Mouse (Mus musculus) layer of hippocampus, adult 2 months (tissue): Measurements from ENCODE around the gene Tent5a. TPM values are rescaled to one million over a fixed set of nuclear protein-coding genes. Genes with fewer than 3 reads are reported as not detected.

Source experiments
- DNase-seq, 2 experiments: peaks; one replicate each; pipeline ENCODE4 v3.0.0; 2022; ENCODE audit warnings: low spot score in 2 of 2
- H3K27ac ChIP-seq: fragments of 200-600 bp; 2 replicates; pipeline ENCODE4 v1.8.1; 2022
- H3K4me3 ChIP-seq: fragments of 200-600 bp; 2 replicates; pipeline ENCODE4 v1.8.1; 2022; ENCODE audit warnings: mild to moderate bottlenecking
- CTCF ChIP-seq: fragments of 200-600 bp; conservative IDR thresholded peaks from 2 replicates; pipeline ENCODE4 v1.8.1; 2022; ENCODE audit warnings: antibody characterized with exemption, mild to moderate bottlenecking, moderate library complexity
- long read RNA-seq, 2 experiments: library from polyadenylated mRNA; stranded (forward); transcript quantifications; one replicate each; pipeline ENCODE4 v2.0.0; 2021; ENCODE audit warnings: borderline mapping rate in 2 of 2
- total RNA-seq, 2 experiments: library from RNA; stranded (reverse); gene quantifications; 2 replicates each; pipeline ENCODE4 v1.2.3; 2021

Tent5a gene
- 1 to 10 TPM; 2.5 to 2.7 TPM for total RNA-seq
- long read RNA-seq, experiment 1 = 0 reads
- long read RNA-seq, experiment 2, full-length matches to known transcripts = 2 of 3 reads
- long read RNA-seq, experiment 2, partial matches to known transcripts = 0 of 3 reads
- long read RNA-seq, experiment 2, other reads (novel, unspliced or antisense) = 1 of 3 reads

GRCm38 (mm10) chr9:85327242-85328211 lies at the start of gene Tent5a:
Tent5a (minus strand) TSS chr9:85327348.
- TF ChIP-seq CTCF = no peak
- Histone ChIP-seq H3K27ac (peak within 1 kb of the TSS; percentile 53), H3K4me3 (peak within 1 kb of the TSS; percentile 67)
- peak; percentile 35 to 42 for DNase-seq

GRCm38 (mm10) chr9:85376643-85377307 lies 49.6 kb upstream of the Tent5a start:
- H3K4me3 ChIP-seq = no peak overlapping the region
- no peak for DNase-seq
- H3K27ac ChIP-seq = no peak overlapping the region
- no peak for TF ChIP-seq CTCF

GRCm38 (mm10) chr9:85375152-85375551 lies 48.0 kb upstream of the Tent5a start:
- TF ChIP-seq CTCF = no peak
- Histone ChIP-seq H3K27ac (no peak overlapping the region), H3K4me3 (no peak overlapping the region)
- DNase-seq = no peak

DNA sequence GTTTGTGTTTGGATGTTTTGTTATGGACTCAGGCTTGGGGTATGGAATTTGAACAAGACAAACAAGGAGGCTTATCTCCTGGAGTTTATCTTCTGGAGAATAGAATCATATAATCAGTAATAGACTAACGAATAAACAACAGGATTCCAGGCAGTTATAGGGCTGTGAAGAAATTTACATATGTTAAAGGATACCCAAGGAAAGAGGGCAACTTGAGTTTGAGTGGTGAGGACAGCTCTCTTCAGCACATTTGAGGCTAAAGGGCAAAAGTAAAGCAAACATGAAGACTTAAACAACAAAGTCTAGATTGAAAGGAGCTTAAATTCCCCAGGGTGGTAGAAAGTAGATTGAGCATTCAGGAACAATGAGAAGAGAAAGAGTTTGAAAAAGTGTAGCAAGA lies 44.9 kb upstream of the Tent5a start:
- TF ChIP-seq CTCF = no peak

DNA sequence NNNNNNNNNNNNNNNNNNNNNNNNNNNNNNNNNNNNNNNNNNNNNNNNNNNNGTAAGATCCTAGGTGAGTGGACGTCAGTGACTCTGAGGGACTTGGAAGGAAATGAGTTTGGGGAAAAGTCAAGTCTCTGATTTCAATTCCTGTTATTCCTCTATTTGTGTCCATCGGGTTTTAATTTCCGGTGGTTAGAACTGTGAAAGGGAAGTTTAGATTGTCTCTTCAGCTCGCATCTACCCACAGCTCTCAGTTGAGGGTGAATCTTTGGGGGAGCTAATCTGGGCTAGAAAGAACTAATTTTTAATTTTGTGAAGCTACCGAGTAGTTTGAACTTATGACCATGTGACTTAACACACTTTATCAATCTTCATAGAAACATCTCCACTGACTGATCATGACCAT lies 42.4 kb upstream of the Tent5a start:
- Histone ChIP-seq H3K4me3 (no peak overlapping the region), H3K27ac (no peak overlapping the region)
- TF ChIP-seq CTCF = no peak
- no peak for DNase-seq

More for the DNA sequence above, 44.9 kb upstream of the Tent5a start:
- no peak for DNase-seq
- Histone ChIP-seq H3K27ac (no peak overlapping the region), H3K4me3 (no peak overlapping the region)

- Histone ChIP-seq H3K4me3 (no peak overlapping the region), H3K27ac (no peak overlapping the region)
- no peak for TF ChIP-seq CTCF
- DNase-seq = no peak
These were observed 30.2 kb upstream of the Tent5a start for GRCm38 (mm10) chr9:85357154-85357860.

- DNase-seq = no peak
- Histone ChIP-seq H3K4me3 (no peak overlapping the region), H3K27ac (no peak overlapping the region)
- no peak for TF ChIP-seq CTCF
These were observed 28.4 kb upstream of the Tent5a start for GRCm38 (mm10) chr9:85355559-85355958.

DNA sequence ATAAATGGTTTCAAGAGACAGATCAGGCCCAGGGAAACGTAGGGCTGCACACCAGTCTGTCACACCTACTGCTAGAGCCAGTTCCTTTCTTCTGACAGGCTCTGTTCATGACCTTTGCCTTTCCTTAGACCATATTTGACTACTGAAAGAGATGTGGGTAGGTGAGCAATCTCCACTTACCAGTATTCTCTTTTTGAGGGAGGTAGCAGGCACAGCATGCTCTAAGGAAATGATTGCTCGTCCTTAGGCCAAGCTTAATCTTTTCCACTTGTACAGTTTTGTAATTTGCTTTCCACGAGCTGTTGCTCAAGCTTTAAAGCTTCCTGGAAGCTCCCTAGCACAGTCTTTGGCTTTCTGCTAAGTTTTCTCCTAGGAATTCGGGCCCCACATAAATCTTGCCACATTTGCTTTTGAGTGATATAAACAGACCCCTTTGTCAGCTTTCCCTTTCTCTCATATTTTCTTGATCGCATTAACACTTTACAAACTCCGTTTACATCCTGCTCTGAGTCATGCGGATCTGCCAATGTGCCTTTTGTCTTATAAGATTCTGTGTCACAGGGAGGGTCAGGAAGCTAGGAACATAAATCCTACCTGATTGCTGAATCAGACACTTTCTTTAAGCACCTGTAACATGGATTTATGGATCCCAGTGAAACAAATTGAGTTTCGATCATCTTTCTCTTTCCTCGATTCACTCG lies 20.8 kb upstream of the Tent5a start:
- no peak overlapping the region for H3K4me3 ChIP-seq
- no peak for TF ChIP-seq CTCF
- DNase-seq = no peak
- no peak overlapping the region for H3K27ac ChIP-seq

- Histone ChIP-seq H3K27ac (no peak overlapping the region), H3K4me3 (no peak overlapping the region)
- no peak for TF ChIP-seq CTCF
- no peak for DNase-seq
These were observed 16.0 kb upstream of the Tent5a start for GRCm38 (mm10) chr9:85342892-85343785.

DNA sequence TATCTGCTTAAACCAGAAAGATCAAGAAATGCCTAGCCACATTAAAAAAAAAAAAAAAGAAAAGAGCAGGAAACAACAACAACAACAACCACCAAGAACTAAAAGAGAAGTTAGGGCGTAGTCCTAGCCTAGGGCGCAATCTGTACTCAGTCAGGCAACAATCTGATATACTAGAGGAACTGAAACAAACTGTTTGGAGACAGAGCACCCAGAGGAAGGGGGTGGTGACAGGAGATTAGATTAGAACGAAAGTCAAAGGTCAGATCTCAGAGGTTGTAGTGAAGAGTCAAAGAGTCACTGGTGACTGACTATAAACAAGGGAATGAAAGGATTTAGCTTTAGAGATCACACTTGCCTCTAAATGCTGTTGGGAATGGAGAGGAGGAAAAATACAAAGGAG lies 13.2 kb upstream of the Tent5a start:
- no peak for DNase-seq
- Histone ChIP-seq H3K27ac (no peak overlapping the region), H3K4me3 (no peak overlapping the region)
- no peak for TF ChIP-seq CTCF

DNA sequence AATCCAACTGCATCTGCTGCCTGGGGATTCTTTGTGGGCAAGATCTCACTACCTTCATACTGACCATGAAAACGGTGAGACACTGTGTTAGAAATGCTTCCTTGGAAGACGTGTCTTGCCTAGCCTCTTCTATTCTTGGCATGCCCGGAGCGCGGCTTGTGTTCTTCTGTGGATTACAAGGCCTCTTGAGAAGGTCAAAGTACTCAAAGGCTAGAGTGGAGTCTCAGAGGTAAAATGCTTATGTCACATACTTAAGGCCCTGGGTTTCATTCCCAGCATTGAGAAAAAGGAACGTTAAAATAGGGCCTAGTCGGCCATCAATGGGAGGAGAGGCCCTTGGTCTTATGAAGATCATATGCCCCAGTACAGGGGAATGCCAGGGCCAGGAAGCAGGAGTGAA lies 8.9 kb upstream of the Tent5a start:
- H3K27ac ChIP-seq = no peak overlapping the region
- no peak for DNase-seq
- TF ChIP-seq CTCF = no peak
- H3K4me3 ChIP-seq = no peak overlapping the region
